Mouse (Mus musculus) forebrain, embryonic 14.5 days (tissue): ENCODE data around the gene Pik3cb. TPM values are rescaled to one million over a fixed set of nuclear protein-coding genes. Genes with fewer than 3 reads are reported as not detected.

Experiments
- ATAC-seq: fragments of 200-750 bp; cut with Nextera tagmentation; 2 replicates; pipeline ENCODE4 v1.8.0; 2017; ENCODE audit warnings: mild to moderate bottlenecking, moderate library complexity
- DNase-seq: peaks from one replicate; pipeline ENCODE4 v3.0.0-alpha.2; 2015; ENCODE audit warnings: low spot score
- H3K27ac ChIP-seq: fragments of 300-500 bp; sonication (generic); 2 replicates; pipeline ENCODE4 v1.5.1; 2014; ENCODE audit warnings: low read depth, mild to moderate bottlenecking, control low read depth, low read length, moderate library complexity
- H3K27me3 ChIP-seq: fragments of 300-500 bp; sonication (generic); replicated peaks from 2 replicates; pipeline ENCODE4 v1.6.1; 2014; ENCODE audit warnings: low read length, control low read depth, mixed read lengths; ENCODE audit not compliant: control insufficient read depth, insufficient read depth
- H3K36me3 ChIP-seq: fragments of 300-500 bp; sonication (generic); 2 replicates; pipeline ENCODE4 v1.6.1; 2014; ENCODE audit warnings: low read length, control low read depth; ENCODE audit not compliant: control insufficient read depth, insufficient read depth
- H3K4me1 ChIP-seq: fragments of 300-500 bp; sonication (generic); 2 replicates; pipeline ENCODE4 v1.6.1; 2014; ENCODE audit warnings: antibody characterized with exemption, low read length, control low read depth; ENCODE audit not compliant: control insufficient read depth, insufficient read depth
- H3K4me2 ChIP-seq: fragments of 300-500 bp; sonication (generic); 2 replicates; pipeline ENCODE4 v1.6.1; 2014; ENCODE audit warnings: mild to moderate bottlenecking, control low read depth, low read length
- H3K4me3 ChIP-seq: fragments of 300-500 bp; sonication (generic); 2 replicates; pipeline ENCODE4 v1.5.1; 2014; ENCODE audit warnings: low read depth, low read length, control low read depth
- H3K9ac ChIP-seq: fragments of 300-500 bp; sonication (generic); 2 replicates; pipeline ENCODE4 v1.6.1; 2014; ENCODE audit warnings: mild to moderate bottlenecking, low read length, control low read depth, moderate library complexity
- H3K9me3 ChIP-seq: fragments of 300-500 bp; sonication (generic); replicated peaks from 2 replicates; pipeline ENCODE4 v1.6.1; 2016; ENCODE audit warnings: low read length, control low read depth, mixed read lengths; ENCODE audit not compliant: control insufficient read depth
- WGBS: fragments of 180-500 bp; shearing (Covaris S2); extraction: QIAGEN DNeasy Blood & Tissue Kit; methylation state at CpG from one replicate; pipeline ENCODE4 v1.1.7; 2014; 5-methylcytosine and 5-hydroxymethylcytosine counted together
- polyA plus RNA-seq: library from polyadenylated mRNA; unstranded; fragments of >200 nt; fragmentation: Nextera tagmentation; extraction: Ambion mirVana; gene quantifications from 2 replicates; pipeline ENCODE4 v1.2.1, GENCODE M21; 2014

Gene Pik3cb
- polyA plus RNA-seq, 1 experiment from 2014 or later, result 5.2 TPM

DNA sequence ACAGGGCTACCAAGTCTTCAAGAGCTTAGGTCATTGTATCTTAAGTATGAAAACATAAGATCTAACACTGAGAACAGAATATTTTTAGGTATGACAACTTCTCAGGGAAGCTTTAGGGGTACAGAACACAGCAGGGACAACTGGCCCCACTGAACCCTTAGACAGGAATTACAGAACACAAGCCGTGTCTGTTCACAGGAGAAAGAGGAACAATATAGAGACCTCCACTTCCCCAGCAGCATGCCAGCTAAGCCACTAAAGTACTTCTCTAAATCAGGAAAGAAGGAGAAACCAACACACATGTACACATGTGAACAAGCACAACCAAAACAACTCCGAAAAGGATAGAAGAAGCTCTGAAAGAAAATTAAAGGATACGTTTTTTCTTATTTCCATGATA is 30.8 kb downstream of the Pik3cb start:
- DNase-seq (no peak), ATAC-seq (no peak)
- Histone ChIP-seq H3K4me1 (peaks cover 17% of the 10 kb centered on the region), H3K4me3 (no peak overlapping the region), H3K9me3 (0 out of 2 replicates have a peak, but pooled peaks cover 6% of the 10 kb centered on the region), H3K4me2 (no peak overlapping the region), H3K27ac (no peak overlapping the region), H3K9ac (no peak overlapping the region), H3K27me3 (no peaks in the 10 kb centered on the region), H3K36me3 (peaks cover 8% of the 10 kb centered on the region; the same call in 1 of the 2 replicates)
- WGBS, result 73% methylated on average over 3 of the region's 3 CpGs

GRCm38 (mm10) chr9:99104449-99104848 is 36.0 kb downstream of the Pik3cb start:
- no peaks in the 10 kb centered on the region for H3K27me3 ChIP-seq
- H3K4me1 ChIP-seq, result no peaks in the 10 kb centered on the region
- no peak overlapping the region for H3K9ac ChIP-seq
- H3K4me2 ChIP-seq, result no peak overlapping the region
- H3K27ac ChIP-seq, result no peak overlapping the region
- DNase-seq (no peak), ATAC-seq (no peak)
- 91% methylated on average over 2 of the region's 2 CpGs for WGBS
- H3K4me3 ChIP-seq, result no peak overlapping the region
- peaks cover 8% of the 10 kb centered on the region; the same call in 1 of the 2 replicates for H3K36me3 ChIP-seq
- 0 out of 2 replicates have a peak, but pooled peaks cover 6% of the 10 kb centered on the region for H3K9me3 ChIP-seq

DNA sequence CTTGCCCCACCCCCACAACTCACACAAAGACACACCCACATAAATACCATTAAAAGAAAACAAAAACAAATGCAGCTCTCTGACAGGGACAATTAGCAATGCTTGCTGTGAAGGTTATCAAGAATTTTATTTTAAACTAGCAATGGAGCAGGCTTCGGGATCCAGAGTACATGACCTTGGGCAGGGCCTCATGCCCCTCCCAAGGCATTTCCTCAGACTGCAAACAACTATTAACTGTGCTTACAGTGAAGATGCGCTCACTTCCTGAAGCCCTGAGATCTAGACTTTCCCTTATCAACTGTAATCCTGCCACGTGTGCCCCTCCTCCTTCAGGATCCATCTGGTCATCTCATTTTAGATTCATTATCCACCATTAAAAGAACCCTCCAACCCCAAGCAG is 36.6 kb downstream of the Pik3cb start:
- Histone ChIP-seq H3K4me2 (no peak overlapping the region), H3K9me3 (0 out of 2 replicates have a peak, but pooled peaks cover 6% of the 10 kb centered on the region), H3K36me3 (peaks cover 8% of the 10 kb centered on the region; the same call in 1 of the 2 replicates), H3K4me1 (no peaks in the 10 kb centered on the region), H3K27me3 (no peaks in the 10 kb centered on the region), H3K4me3 (no peak overlapping the region), H3K27ac (no peak overlapping the region), H3K9ac (no peak overlapping the region)
- WGBS, result 82% methylated on average over 3 of the region's 3 CpGs
- ATAC-seq, result no peak
- no peak for DNase-seq

- Histone ChIP-seq H3K27ac (no peak overlapping the region), H3K9ac (no peak overlapping the region), H3K9me3 (no peaks in the 10 kb centered on the region), H3K36me3 (0 out of 2 replicates have a peak, but pooled peaks cover 4% of the 10 kb centered on the region), H3K4me1 (no peaks in the 10 kb centered on the region), H3K4me3 (no peak overlapping the region), H3K27me3 (no peaks in the 10 kb centered on the region), H3K4me2 (no peak overlapping the region)
- no peak for DNase-seq
- no peak for ATAC-seq
- WGBS, result 65% methylated on average over 11 of the region's 11 CpGs
Observed at GRCm38 (mm10) chr9:99098482-99099129, 41.8 kb downstream of the Pik3cb start.

DNA sequence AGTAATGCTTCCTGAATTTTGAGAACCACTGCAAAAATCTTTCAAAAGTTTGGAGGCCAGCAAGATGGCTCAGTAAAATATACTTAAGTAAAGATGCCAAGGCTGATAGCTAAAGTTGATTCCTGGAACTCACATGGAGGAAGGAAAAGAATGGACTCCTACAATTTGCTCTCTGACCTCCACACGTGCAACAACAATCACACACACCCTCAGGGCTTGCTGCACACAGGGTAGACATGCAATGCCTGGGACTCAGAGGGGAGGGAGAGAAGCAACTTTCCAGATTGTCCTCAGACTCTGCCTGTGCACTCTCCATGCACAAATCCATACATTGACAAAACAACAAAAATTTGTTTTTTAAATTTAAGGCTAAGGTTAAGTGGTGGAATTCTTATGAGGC is 42.8 kb downstream of the Pik3cb start:
- no peak overlapping the region for H3K9ac ChIP-seq
- WGBS, result 63% methylated on average over 1 of the region's 1 CpGs
- no peak overlapping the region for H3K4me3 ChIP-seq
- H3K27me3 ChIP-seq, result no peaks in the 10 kb centered on the region
- 0 out of 2 replicates have a peak, but pooled peaks cover 7% of the 10 kb centered on the region for H3K36me3 ChIP-seq
- H3K9me3 ChIP-seq, result no peaks in the 10 kb centered on the region
- no peak overlapping the region for H3K4me2 ChIP-seq
- ATAC-seq (no peak), DNase-seq (no peak)
- no peak overlapping the region for H3K27ac ChIP-seq
- H3K4me1 ChIP-seq, result no peaks in the 10 kb centered on the region

DNA sequence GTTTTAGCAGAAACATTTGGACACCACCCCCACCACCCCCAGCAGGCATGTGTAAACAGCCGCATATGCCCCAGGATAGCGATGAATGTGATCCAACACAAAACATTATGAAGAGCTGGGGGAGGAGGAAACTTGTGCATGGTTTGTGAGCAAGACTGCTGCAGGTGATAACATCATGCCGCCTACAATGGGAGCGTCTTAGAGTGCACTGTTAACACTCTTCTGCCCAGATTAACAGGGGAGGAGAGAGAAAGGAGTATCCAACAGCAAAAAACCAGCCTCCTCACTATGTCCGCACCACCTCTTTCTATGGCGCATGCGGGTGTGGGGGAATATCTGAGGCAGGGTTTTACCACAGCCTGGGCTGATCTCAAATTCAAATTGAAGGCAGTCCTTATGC is 45.2 kb downstream of the Pik3cb start:
- Histone ChIP-seq H3K27ac (no peak overlapping the region), H3K27me3 (no peaks in the 10 kb centered on the region), H3K4me1 (no peaks in the 10 kb centered on the region), H3K4me3 (no peak overlapping the region), H3K4me2 (no peak overlapping the region), H3K9me3 (no peaks in the 10 kb centered on the region), H3K9ac (no peak overlapping the region), H3K36me3 (peaks cover 15% of the 10 kb centered on the region; the same call in 1 of the 2 replicates)
- 94% methylated on average over 7 of the region's 7 CpGs for WGBS
- DNase-seq (no peak), ATAC-seq (no peak)

DNA sequence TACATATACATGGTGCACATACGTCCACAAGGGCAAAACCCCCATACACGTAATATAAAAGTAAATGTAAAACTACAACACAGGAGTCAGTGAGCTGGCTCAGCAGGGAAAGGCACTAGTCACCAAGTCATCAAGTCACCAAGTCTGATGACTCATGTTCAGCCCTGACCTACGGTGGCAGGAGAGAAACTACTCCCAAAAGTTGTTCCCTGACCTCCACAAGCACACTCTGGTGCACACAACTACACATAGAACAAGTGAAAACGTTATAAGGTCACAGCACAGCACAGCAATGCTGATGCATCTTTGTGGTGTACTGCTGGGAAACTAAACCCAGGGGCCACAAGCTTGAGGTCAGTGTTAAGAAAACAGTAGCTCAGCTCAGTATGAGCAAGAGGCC is 49.9 kb downstream of the Pik3cb start:
- H3K4me2 ChIP-seq, result no peak overlapping the region
- no peak for ATAC-seq
- H3K36me3 ChIP-seq, result peaks cover 21% of the 10 kb centered on the region; the same call in 1 of the 2 replicates
- 93% methylated on average over 4 of the region's 4 CpGs for WGBS
- H3K4me3 ChIP-seq, result no peak overlapping the region
- H3K9ac ChIP-seq, result no peak overlapping the region
- H3K4me1 ChIP-seq, result no peaks in the 10 kb centered on the region
- H3K9me3 ChIP-seq, result no peaks in the 10 kb centered on the region
- no peaks in the 10 kb centered on the region for H3K27me3 ChIP-seq
- no peak for DNase-seq
- H3K27ac ChIP-seq, result no peak overlapping the region

GRCm38 (mm10) chr9:99089904-99090303 is 50.5 kb downstream of the Pik3cb start:
- H3K4me2 ChIP-seq, result no peak overlapping the region
- no peaks in the 10 kb centered on the region for H3K4me1 ChIP-seq
- ATAC-seq (no peak), DNase-seq (no peak)
- peaks cover 21% of the 10 kb centered on the region; the same call in 1 of the 2 replicates for H3K36me3 ChIP-seq
- H3K27ac ChIP-seq, result no peak overlapping the region
- 93% methylated on average over 4 of the region's 4 CpGs for WGBS
- no peaks in the 10 kb centered on the region for H3K9me3 ChIP-seq
- no peaks in the 10 kb centered on the region for H3K27me3 ChIP-seq
- H3K9ac ChIP-seq, result no peak overlapping the region
- H3K4me3 ChIP-seq, result no peak overlapping the region

DNA sequence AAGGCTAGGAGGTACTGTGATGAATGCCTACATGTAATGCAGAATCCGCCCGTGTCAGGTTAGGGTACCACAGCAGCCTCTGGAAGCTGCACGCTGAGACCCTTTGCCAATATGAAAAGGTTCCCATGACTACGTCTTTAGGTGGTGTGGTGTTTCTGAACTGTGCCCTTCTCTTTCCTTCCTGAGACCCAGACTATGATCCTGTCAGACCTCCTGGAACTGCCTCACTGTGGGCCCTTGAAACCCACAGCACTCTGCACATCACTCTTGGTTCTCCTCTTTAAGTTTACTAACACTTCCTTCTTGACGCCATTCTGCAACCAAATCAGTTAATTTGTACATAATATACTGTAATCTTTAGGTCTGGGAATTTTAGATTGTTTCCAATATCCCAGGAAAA is 58.7 kb downstream of the Pik3cb start:
- Histone ChIP-seq H3K36me3 (0 out of 2 replicates have a peak, but pooled peaks cover 3% of the 10 kb centered on the region), H3K9me3 (no peaks in the 10 kb centered on the region), H3K4me3 (no peak overlapping the region), H3K4me2 (no peak overlapping the region), H3K27ac (no peak overlapping the region), H3K9ac (no peak overlapping the region), H3K27me3 (no peaks in the 10 kb centered on the region), H3K4me1 (no peaks in the 10 kb centered on the region)
- DNase-seq (no peak), ATAC-seq (no peak)
- WGBS, result 95% methylated on average over 5 of the region's 5 CpGs
